Mouse (Mus musculus) cerebellum, adult 18-20 months (tissue): ENCODE results near the gene Gm14190.
"Not testable (repeated sequence)": the region's sequence is repeated elsewhere in the genome, so short reads cannot be mapped to it uniquely, and the experiment has no call there.

Experiments
- DNase-seq, 2 experiments: peaks; one replicate each; pipeline ENCODE4 v3.0.0; 2021

Gm14190 gene

GRCm38 (mm10) chr11:99690463-99690862 is at the start of gene Gm14190:
TSS of gene Gm14190 (minus strand) at chr11:99690740.
- no peak for DNase-seq

- no peak for DNase-seq
These were observed 43.6 kb upstream of the Gm14190 start, which contains the start of gene Gm14180 for GRCm38 (mm10) chr11:99734190-99734589. TSS of gene Gm14180 (minus strand) at chr11:99734290.

- DNase-seq: peak in 1 of 2 experiments; percentile 5
These were observed 33.5 kb upstream of the Gm14190 start for GRCm38 (mm10) chr11:99724061-99724460.

- no peak for DNase-seq
These were observed 28.2 kb upstream of the Gm14190 start for GRCm38 (mm10) chr11:99718759-99719158.

GRCm38 (mm10) chr11:99685235-99685634 is 5.3 kb downstream of the Gm14190 start:
- not testable (repeated sequence) for DNase-seq

- DNase-seq: no peak
These were observed 7.1 kb downstream of the Gm14190 start for GRCm38 (mm10) chr11:99683481-99683880.

- DNase-seq: no peak
These were observed 24.7 kb downstream of the Gm14190 start, which contains the start of gene Krtap4-6 for GRCm38 (mm10) chr11:99665860-99666259. TSS of gene Krtap4-6 (minus strand) at chr11:99665960.

GRCm38 (mm10) chr11:99662802-99663201 is 27.7 kb downstream of the Gm14190 start:
- DNase-seq: no peak

GRCm38 (mm10) chr11:99659256-99659655 is 31.3 kb downstream of the Gm14190 start:
- DNase-seq: no peak

- not testable (repeated sequence) for DNase-seq
These were observed 32.0 kb downstream of the Gm14190 start, which contains the start of gene Gm11563 for GRCm38 (mm10) chr11:99658467-99659010. TSS of gene Gm11563 (minus strand) at chr11:99658960.

GRCm38 (mm10) chr11:99657051-99657450 is 33.5 kb downstream of the Gm14190 start:
- DNase-seq: no peak

- DNase-seq: no peak
These were observed 40.4 kb downstream of the Gm14190 start, which contains the start of gene Gm11555 for GRCm38 (mm10) chr11:99650136-99650535. TSS of gene Gm11555 (minus strand) at chr11:99650236.

- DNase-seq: no peak
These were observed 44.1 kb downstream of the Gm14190 start for GRCm38 (mm10) chr11:99646444-99646843.

GRCm38 (mm10) chr11:99644351-99644750 is 46.2 kb downstream of the Gm14190 start:
- DNase-seq: no peak

GRCm38 (mm10) chr11:99643635-99644139 is 46.9 kb downstream of the Gm14190 start, which contains the start of gene Krtap4-7:
TSS of gene Krtap4-7 (minus strand) at chr11:99644089.
- not testable (repeated sequence) for DNase-seq

GRCm38 (mm10) chr11:99640926-99641325 is 49.6 kb downstream of the Gm14190 start:
- no peak for DNase-seq
